Mouse (Mus musculus): ENCODE data around the gene Gm128.

GRCm38 (mm10) chr3:95241498-95241897 lies at the start of gene Gm128:
- TF ChIP-seq POLR2A (IDR thresholded peaks at IDR 0.05; ENCODE audit: extremely low read depth, insufficient read depth, low read length) (no peak), CTCF (IDR thresholded peaks at IDR 0.05; ENCODE audit: extremely low read depth, insufficient read depth, low read length) (no peak)
